Mouse (Mus musculus) ES-E14 (cell line): Measurements from ENCODE around the gene Bpifc.

Experiments used
- CHD2 ChIP-seq: IDR thresholded peaks from 2 replicates; pipeline ENCODE4 v1.6.1; 2014; ENCODE audit warnings: mild to moderate bottlenecking, low read depth, low read length, inconsistent platforms
- HCFC1 ChIP-seq: IDR thresholded peaks from 2 replicates; pipeline ENCODE4 v1.6.1; 2012; ENCODE audit warnings: low read length, inconsistent platforms, borderline replicate concordance; ENCODE audit not compliant: insufficient read depth
- MAFK ChIP-seq: IDR thresholded peaks from 2 replicates; pipeline ENCODE4 v1.6.1; 2014; ENCODE audit warnings: mild to moderate bottlenecking, low read depth, low read length, inconsistent platforms; ENCODE audit not compliant: insufficient read depth
- ZC3H11A ChIP-seq: IDR thresholded peaks from 2 replicates; pipeline ENCODE4 v1.6.1; 2012; ENCODE audit warnings: low read depth, mild to moderate bottlenecking, inconsistent platforms, low read length, borderline replicate concordance
- ZNF384 ChIP-seq: IDR thresholded peaks from 2 replicates; pipeline ENCODE4 v1.6.1; 2012; ENCODE audit warnings: low read depth, low read length, inconsistent platforms

GRCm38 (mm10) chr10:85957464-85957950 is 54.2 kb downstream of the Bpifc start, which contains the start of gene Rtcb:
- peak; percentile 64; the same call in 1 of the 2 replicates for TF ChIP-seq HCFC1
- 0 out of 2 replicates have a peak, but pooled peaks have one; percentile 45 for TF ChIP-seq CHD2
- TF ChIP-seq ZNF384 = no peak
- TF ChIP-seq ZC3H11A = no peak
- no peak for TF ChIP-seq MAFK
